Mouse (Mus musculus): ENCODE results near the gene Runx2. TPM values are rescaled to one million over a fixed set of nuclear protein-coding genes. Genes with fewer than 3 reads are reported as not detected.

The Runx2 gene
- total RNA-seq, 2 experiments from 2014 or later, result 3.4 to 6.5 TPM

- DNase-seq, result no peak
Observed at GRCm38 (mm10) chr17:44592067-44592736, 222.4 kb downstream of the Runx2 start.

- no peak for DNase-seq
Observed at GRCm38 (mm10) chr17:44588470-44588869, 226.1 kb downstream of the Runx2 start.

- no peak for DNase-seq
Observed at GRCm38 (mm10) chr17:44588020-44588419, 226.6 kb downstream of the Runx2 start.

- no peak for DNase-seq
Observed at GRCm38 (mm10) chr17:44586196-44586595, 228.4 kb downstream of the Runx2 start.

GRCm38 (mm10) chr17:44584781-44585180, 229.8 kb downstream of the Runx2 start:
- no peak for DNase-seq

GRCm38 (mm10) chr17:44577791-44578190, 236.8 kb downstream of the Runx2 start:
- DNase-seq, result no peak

- no peak for DNase-seq
Observed at GRCm38 (mm10) chr17:44570899-44571298, 243.7 kb downstream of the Runx2 start.

GRCm38 (mm10) chr17:44569020-44569621, 245.5 kb downstream of the Runx2 start:
- DNase-seq, result no peak

- no peak for DNase-seq
Observed at GRCm38 (mm10) chr17:44566992-44567391, 247.6 kb downstream of the Runx2 start.

GRCm38 (mm10) chr17:44565884-44566515, 248.6 kb downstream of the Runx2 start:
- DNase-seq, result no peak

- peak; percentile 35 for DNase-seq
Observed at GRCm38 (mm10) chr17:44565311-44565831, 249.2 kb downstream of the Runx2 start.

- DNase-seq, result no peak
Observed at GRCm38 (mm10) chr17:44564611-44565198, 249.9 kb downstream of the Runx2 start.

GRCm38 (mm10) chr17:44560016-44560415, 254.6 kb downstream of the Runx2 start:
- no peak for DNase-seq

- DNase-seq, result no peak
Observed at GRCm38 (mm10) chr17:44557199-44558111, 257.1 kb downstream of the Runx2 start.

GRCm38 (mm10) chr17:44554941-44555340, 259.7 kb downstream of the Runx2 start:
- DNase-seq, result no peak

- DNase-seq, result no peak
Observed at GRCm38 (mm10) chr17:44549551-44549950, 265.0 kb downstream of the Runx2 start.

GRCm38 (mm10) chr17:44547922-44548321, 266.7 kb downstream of the Runx2 start:
- DNase-seq, result no peak

- no peak for DNase-seq
Observed at GRCm38 (mm10) chr17:44546801-44547200, 267.8 kb downstream of the Runx2 start.

GRCm38 (mm10) chr17:44545141-44545813, 269.3 kb downstream of the Runx2 start:
- no peak for DNase-seq

- DNase-seq, result no peak
Observed at GRCm38 (mm10) chr17:44542706-44543105, 271.9 kb downstream of the Runx2 start.

- no peak for DNase-seq
Observed at GRCm38 (mm10) chr17:44540699-44541098, 273.9 kb downstream of the Runx2 start.
